Mouse (Mus musculus) small intestine, adult 2 months (tissue): ENCODE data around the gene Selenos.

Experiments
- CTCF ChIP-seq: fragments of 200-500 bp; IDR thresholded peaks from 2 replicates; pipeline ENCODE4 v1.5.1; 2012; ENCODE audit warnings: low read depth, mild to moderate bottlenecking, control low read depth, inconsistent platforms, low read length, moderate library complexity, mixed read lengths; ENCODE audit not compliant: insufficient replicate concordance, insufficient read length; ENCODE audit errors: extremely low read depth
- POLR2A ChIP-seq: fragments of 200-500 bp; IDR thresholded peaks from 2 replicates; pipeline ENCODE4 v1.6.1; 2012; ENCODE audit warnings: low read depth, mild to moderate bottlenecking, control low read depth, inconsistent platforms, low read length, moderate library complexity

- no peak for TF ChIP-seq POLR2A
- TF ChIP-seq CTCF: no peak
Observed at GRCm38 (mm10) chr7:66084546-66084945, 5.1 kb downstream of the Selenos start.
